ENCODE assay signal across 9 mouse cellular contexts in genomic region chr15:24724664-24725063, GRCm38 (mm10).
DNase-seq lines count a peak whose midpoint lies in the region; ATAC-seq and TF ChIP-seq lines count a peak whose summit lies in the region.
"Had no signal": no experiment of that assay in that cellular context is flagged by ENCODE, and none has a peak within 500 bp of the region (broad histone marks: within the 10 kb centered on the region; RNA-seq: fewer than 3 reads in every experiment).

No protein-coding gene starts in this region.

- WGBS in heart, embryonic 11.5 days (ENCODE audit: insufficient replicate concordance): 31% methylated on average over 4 of the region's 4 CpGs

- no peak for ATAC-seq in heart, embryonic 11.5 days (replicated peaks; ENCODE audit: insufficient number of reproducible peaks, low FRiP score, low TSS enrichment)
- no peak for ATAC-seq in megakaryocyte progenitor cell, adult 5-6 weeks (replicated peaks; ENCODE audit: poor library complexity)

- no peak overlapping the region for H3K4me2 ChIP-seq in heart, embryonic 11.5 days

- H3K9me3 ChIP-seq in heart, embryonic 11.5 days (replicated peaks; ENCODE audit: control insufficient read depth, low read length): no peaks in the 10 kb centered on the region
- H3K9me3 ChIP-seq in ES-Bruce4 (replicated peaks; ENCODE audit: control insufficient read depth, insufficient read depth, low read length, poor library complexity, severe bottlenecking): no peaks in the 10 kb centered on the region

- no peaks in the 10 kb centered on the region for H3K27me3 ChIP-seq in heart, embryonic 11.5 days (ENCODE audit: control insufficient read depth, insufficient read depth, low read length)
- no peaks in the 10 kb centered on the region for H3K27me3 ChIP-seq in ES-Bruce4 (ENCODE audit: control insufficient read depth, insufficient read depth, low read length, poor library complexity, severe bottlenecking)

- peak; percentile 35 for TF ChIP-seq CTCF in ES-Bruce4 (IDR thresholded peaks at IDR 0.05; ENCODE audit: low read depth, low read length)

- H3K4me1 ChIP-seq in heart, embryonic 11.5 days (ENCODE audit: control insufficient read depth, insufficient read depth, low read length): no peaks in the 10 kb centered on the region
- no peaks in the 10 kb centered on the region for H3K4me1 ChIP-seq in ES-Bruce4 (ENCODE audit: control insufficient read depth, insufficient read depth, low read length)

- no peak overlapping the region for H3K4me3 ChIP-seq in heart, embryonic 11.5 days (ENCODE audit: low read depth, low read length)
- H3K4me3 ChIP-seq in ES-Bruce4 (ENCODE audit: low read depth, low read length): no peak overlapping the region
- H3K4me3 ChIP-seq: myocyte had no signal

- TF ChIP-seq EP300 in ES-Bruce4 (IDR thresholded peaks at IDR 0.05; ENCODE audit: insufficient read depth, low read depth, low read length): no peak

- no peak for TF ChIP-seq POLR2A in ES-Bruce4 (IDR thresholded peaks at IDR 0.05; ENCODE audit: insufficient read depth, low read length)

- intact Hi-C loops in heart, postnatal 10 days (cut with DNase I): loop anchor here (1.0 kb wide), 1 partner anchor 690 kb away; no protein-coding TSS in a partner anchor
- intact Hi-C loops in gastrocnemius, postnatal 14 days (cut with DNase I; ENCODE audit: low total_unique reads): loop anchor here (10.0 kb wide), 1 partner anchor 690 kb away; the partner anchor contains the start of gene Basp1
- intact Hi-C loops in left cerebral cortex, postnatal 4 days (cut with DNase I): loop anchor here (5.0 kb wide), 1 partner anchor 688 kb away; the partner anchor contains the start of gene Basp1

- DNase-seq in heart, postnatal 10 days: peak; percentile 13 to 37
- DNase-seq in cerebellum, adult 9-11 months: peak; percentile 7
- peak; percentile 29 for DNase-seq in gastrocnemius, postnatal 14 days
- peak; percentile 79 for DNase-seq in left cerebral cortex, postnatal 4 days
- peak; percentile 6 for DNase-seq in ovary, postnatal 36 days (ENCODE audit: low spot score)

- no peaks in the 10 kb centered on the region for H3K36me3 ChIP-seq in heart, embryonic 11.5 days (ENCODE audit: control insufficient read depth, insufficient read depth, low read length)
- H3K36me3 ChIP-seq in ES-Bruce4 (ENCODE audit: control insufficient read depth, insufficient read depth, low read length, poor library complexity, severe bottlenecking): no peaks in the 10 kb centered on the region

- no peak overlapping the region for H3K27ac ChIP-seq in heart, embryonic 11.5 days (ENCODE audit: low read depth, low read length)
- no peak overlapping the region for H3K27ac ChIP-seq in ES-Bruce4 (ENCODE audit: insufficient read depth, low read length)

- no peak overlapping the region for H3K9ac ChIP-seq in heart, embryonic 11.5 days (ENCODE audit: low read depth, low read length)
- no peak overlapping the region for H3K9ac ChIP-seq in ES-Bruce4 (ENCODE audit: low read depth, poor library complexity, severe bottlenecking)

Comparison
In these comparisons a context has a peak if more than half of its experiments do, and no peak if none do; other contexts are left out.
1. DNase-seq: peak in every context shown above with its lines; median percentile 79 in left cerebral cortex, postnatal 4 days; 29 in gastrocnemius, postnatal 14 days; 25 in heart, postnatal 10 days; 7 in cerebellum, adult 9-11 months; 6 in ovary, postnatal 36 days.